Mouse (Mus musculus) megakaryocyte, embryonic 14.5 days (primary cell): ENCODE data around the gene Slc12a3. TPM values are rescaled to one million over a fixed set of nuclear protein-coding genes. Genes with fewer than 3 reads are reported as not detected.

Experiments used
- H3K27me3 ChIP-seq: replicated peaks from 2 replicates; pipeline ENCODE3; 2012; ENCODE audit warnings: inconsistent platforms
- H3K36me3 ChIP-seq: replicated peaks from 2 replicates; pipeline ENCODE3; 2012; ENCODE audit warnings: low read length, inconsistent platforms, mixed read lengths
- H3K4me1 ChIP-seq: 2 replicates; pipeline ENCODE4 v1.6.1; 2012; ENCODE audit warnings: inconsistent platforms
- H3K4me3 ChIP-seq: replicated peaks from 2 replicates; pipeline ENCODE3; 2012; ENCODE audit warnings: moderate library complexity, mild to moderate bottlenecking, inconsistent platforms
- H3K9me3 ChIP-seq: 2 replicates; pipeline ENCODE4 v1.6.1; 2012; ENCODE audit warnings: inconsistent platforms
- FLI1 ChIP-seq: IDR thresholded peaks from 2 replicates; pipeline ENCODE4 v1.6.1; 2012; ENCODE audit warnings: low read length, inconsistent platforms, mixed read lengths
- GATA1 ChIP-seq: IDR thresholded peaks from 3 replicates; pipeline ENCODE4 v1.6.1; 2012; ENCODE audit warnings: mixed read lengths, low read length, inconsistent platforms, borderline replicate concordance
- polyA plus RNA-seq: library from polyadenylated mRNA; stranded (reverse); fragments of >175 nt; gene quantifications from 2 replicates; pipeline ENCODE4 v1.2.3, GENCODE M21; 2012; ENCODE audit warnings: low replicate concordance; ENCODE audit not compliant: insufficient read depth

Gene Slc12a3
- not detected in 2 replicates for polyA plus RNA-seq

DNA sequence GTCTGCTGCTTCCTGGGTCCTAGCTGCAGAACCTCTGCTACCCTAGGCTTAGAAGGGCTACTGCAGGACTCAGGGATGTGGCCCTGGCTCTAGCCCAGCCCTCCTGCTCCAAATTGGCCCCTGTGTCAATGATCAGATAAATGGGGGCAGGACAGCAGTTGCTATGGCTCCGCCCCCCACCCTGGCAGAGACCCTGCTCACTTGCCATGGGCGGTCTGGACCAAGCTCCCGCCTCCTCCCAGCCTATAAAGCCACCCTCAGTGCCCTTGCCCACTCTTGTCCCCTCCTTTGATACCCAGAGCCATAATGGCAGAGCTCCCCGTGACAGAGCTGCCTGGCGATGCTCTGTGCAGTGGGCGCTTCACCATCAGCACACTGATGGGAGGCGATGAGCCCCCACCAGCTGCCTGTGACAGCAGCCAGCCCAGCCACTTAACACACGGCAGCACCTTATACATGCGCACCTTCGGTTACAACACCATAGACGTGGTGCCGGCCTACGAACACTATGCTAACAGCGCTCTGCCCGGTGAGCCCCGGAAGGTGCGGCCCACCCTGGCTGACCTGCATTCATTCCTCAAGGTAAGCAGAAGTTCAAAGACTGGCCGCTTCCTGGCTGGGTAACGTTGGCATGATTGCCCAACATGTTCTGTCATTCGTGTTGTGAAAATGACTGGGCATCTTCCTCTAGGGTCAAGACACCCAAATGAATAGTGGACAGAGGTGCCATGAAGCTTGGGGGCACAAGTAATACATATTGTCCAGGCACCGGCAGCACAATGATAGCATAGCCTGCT is at the start of gene Slc12a3:
TSS of gene Slc12a3 (plus strand) at position 270 of the 797 bp plus-strand sequence.
- TF ChIP-seq GATA1, result no peak
- TF ChIP-seq FLI1, result no peak

DNA sequence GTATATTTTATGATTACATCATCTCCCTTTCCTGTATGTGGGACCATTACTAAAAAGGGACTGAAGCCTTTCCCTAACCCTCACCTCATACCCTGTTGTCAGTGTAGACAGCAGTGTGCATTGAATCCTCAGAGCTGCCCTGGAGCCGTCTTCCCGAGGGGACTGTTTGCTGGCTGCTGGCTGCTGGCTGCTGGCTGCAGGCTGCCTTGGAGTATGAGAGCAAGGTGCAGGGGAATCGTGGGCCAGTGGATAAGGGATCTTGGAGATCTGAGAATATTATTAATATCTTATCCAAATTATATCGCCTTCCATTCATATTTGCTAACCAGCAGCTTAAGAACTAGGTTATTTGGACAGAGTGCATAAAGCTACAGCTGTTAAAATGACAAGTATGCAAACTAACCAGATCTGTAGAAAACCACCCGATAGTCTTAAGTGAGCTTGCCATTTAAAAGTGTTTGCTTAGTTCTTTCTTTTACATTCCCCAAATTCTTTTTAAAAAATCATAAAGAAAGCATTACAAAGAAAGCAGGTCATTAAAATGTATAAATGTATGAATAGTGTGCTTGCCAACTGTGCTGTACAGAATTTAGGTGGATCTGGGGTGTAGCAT is 48.9 kb upstream of the Slc12a3 start:
- Histone ChIP-seq H3K9me3 (no peaks in the 10 kb centered on the region), H3K27me3 (no peaks in the 10 kb centered on the region), H3K4me3 (no peak overlapping the region), H3K36me3 (peaks cover 8% of the 10 kb centered on the region), H3K4me1 (peaks cover 44% of the 10 kb centered on the region)
- no peak for TF ChIP-seq GATA1
- no peak for TF ChIP-seq FLI1

More for the DNA sequence above, at the start of gene Slc12a3:
- H3K27me3 ChIP-seq, result peaks cover 36% of the 10 kb centered on the region
- H3K36me3 ChIP-seq, result no peaks in the 10 kb centered on the region
- no peak within 1 kb of the TSS for H3K4me3 ChIP-seq
- H3K4me1 ChIP-seq, result peaks cover 59% of the 10 kb centered on the region
- H3K9me3 ChIP-seq, result no peaks in the 10 kb centered on the region

DNA sequence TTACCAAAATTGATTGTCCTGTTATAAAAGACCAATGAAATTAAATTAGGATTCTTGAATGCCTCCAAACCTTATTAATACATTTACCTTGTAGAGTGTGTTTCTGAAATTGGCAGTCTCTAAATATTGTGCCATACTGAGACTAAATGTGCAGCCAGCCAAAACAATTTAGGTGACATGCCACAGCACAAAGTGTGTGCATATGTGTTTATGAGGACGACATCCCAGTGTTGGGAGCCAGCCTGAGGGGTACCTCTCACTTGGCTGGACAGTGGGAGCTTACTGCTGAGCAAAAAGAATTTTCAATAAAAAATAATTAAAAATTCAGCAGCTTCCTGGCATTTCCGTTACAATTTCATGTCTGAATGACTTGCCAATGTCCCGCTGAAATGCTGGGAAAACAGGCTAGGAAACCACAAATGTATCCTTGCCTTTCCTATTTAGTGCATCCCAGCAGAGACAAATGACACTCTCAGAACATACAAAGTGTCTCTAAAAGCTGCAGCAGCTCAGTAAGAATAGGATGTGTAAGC is 46.5 kb upstream of the Slc12a3 start:
- Histone ChIP-seq H3K27me3 (no peaks in the 10 kb centered on the region), H3K9me3 (no peaks in the 10 kb centered on the region), H3K4me3 (no peak overlapping the region), H3K36me3 (peaks cover 13% of the 10 kb centered on the region), H3K4me1 (peaks cover 44% of the 10 kb centered on the region)
- TF ChIP-seq GATA1 (no peak), FLI1 (no peak)

DNA sequence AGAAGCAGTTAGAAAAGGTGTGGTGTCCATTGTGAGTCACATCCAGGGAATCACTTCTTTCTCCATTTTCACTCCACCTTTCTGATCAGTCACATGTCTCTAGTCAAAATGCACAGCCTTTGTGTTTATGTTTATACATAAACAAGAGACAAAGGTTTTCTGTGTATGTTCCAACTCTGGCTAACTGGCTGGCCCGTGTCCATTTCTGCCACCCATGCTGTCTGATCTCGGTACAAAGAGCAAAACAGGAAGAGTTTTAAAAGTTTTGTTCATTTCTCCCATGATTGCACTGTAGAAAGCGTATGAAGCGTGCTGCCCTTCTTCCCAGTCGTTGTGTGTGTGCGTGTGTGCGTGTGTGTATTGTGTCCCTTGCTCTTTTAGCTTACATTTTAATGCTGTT is 44.8 kb upstream of the Slc12a3 start:
- no peaks in the 10 kb centered on the region for H3K9me3 ChIP-seq
- H3K27me3 ChIP-seq, result no peaks in the 10 kb centered on the region
- TF ChIP-seq GATA1, result no peak
- TF ChIP-seq FLI1, result no peak
- no peak overlapping the region for H3K4me3 ChIP-seq
- peaks cover 20% of the 10 kb centered on the region for H3K36me3 ChIP-seq
- H3K4me1 ChIP-seq, result peaks cover 44% of the 10 kb centered on the region

DNA sequence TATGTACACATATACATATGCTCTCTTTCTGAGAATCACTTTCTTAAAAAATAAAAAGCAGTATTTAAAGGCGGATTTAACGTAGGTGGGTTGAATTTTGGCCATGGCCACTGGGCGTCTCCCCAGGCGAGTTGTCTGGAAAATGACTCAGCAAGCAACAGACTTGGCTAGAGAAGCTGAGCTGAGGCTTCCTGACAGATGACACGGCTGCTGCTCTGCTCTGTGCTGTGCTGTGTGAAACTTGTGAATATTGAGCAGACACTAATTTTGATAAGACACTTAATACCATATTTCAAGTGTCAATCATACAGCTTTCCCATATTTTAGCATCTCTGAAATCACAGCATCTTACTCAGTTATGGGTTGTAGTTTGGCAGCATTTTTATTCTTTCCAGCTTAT is 38.4 kb upstream of the Slc12a3 start:
- peaks cover 45% of the 10 kb centered on the region for H3K36me3 ChIP-seq
- H3K4me1 ChIP-seq, result peaks cover 62% of the 10 kb centered on the region
- no peak for TF ChIP-seq FLI1
- no peak for TF ChIP-seq GATA1
- no peak overlapping the region for H3K4me3 ChIP-seq
- H3K9me3 ChIP-seq, result no peaks in the 10 kb centered on the region
- no peaks in the 10 kb centered on the region for H3K27me3 ChIP-seq

DNA sequence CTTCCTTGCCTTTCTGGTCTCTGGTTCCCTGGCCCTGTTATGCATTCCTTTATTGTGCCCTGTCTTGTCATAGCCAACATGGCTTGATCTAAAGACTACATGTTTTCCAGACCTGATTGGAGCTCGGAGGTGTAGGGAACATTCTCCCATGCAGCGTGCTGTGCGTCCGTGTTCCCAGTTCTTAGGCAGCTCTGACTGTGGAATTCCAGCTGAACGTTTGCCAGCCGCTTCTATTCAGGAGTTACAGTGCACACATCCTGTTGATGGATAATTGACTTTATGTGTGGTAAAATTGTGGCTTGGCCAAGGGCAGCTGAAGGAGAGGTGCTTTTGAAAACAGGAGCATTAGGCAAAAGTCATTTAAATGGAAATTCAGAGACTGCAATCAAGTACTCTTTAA is 36.9 kb upstream of the Slc12a3 start:
- TF ChIP-seq GATA1 (no peak), FLI1 (no peak)
- peaks cover 48% of the 10 kb centered on the region for H3K36me3 ChIP-seq

DNA sequence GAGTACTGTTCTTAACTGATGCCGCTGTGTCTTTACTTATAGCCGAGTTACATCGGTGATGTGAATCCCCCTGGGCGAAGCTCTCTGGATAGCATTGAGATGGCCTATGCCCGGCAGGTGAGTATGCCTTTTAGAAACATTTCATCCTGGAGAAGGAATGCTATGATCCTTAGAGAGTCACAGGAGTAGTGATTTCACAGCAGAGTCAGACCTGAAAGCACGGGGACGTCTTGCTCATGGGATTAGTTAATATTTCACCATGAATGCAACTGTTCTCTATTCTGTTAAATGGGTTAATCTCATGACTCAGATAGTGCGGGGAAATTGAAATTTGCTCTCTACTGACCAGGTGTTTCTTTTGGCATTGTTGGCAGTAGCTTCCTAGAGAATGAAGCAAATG is 36.4 kb upstream of the Slc12a3 start:
- Histone ChIP-seq H3K27me3 (no peaks in the 10 kb centered on the region), H3K36me3 (peaks cover 50% of the 10 kb centered on the region)
- TF ChIP-seq FLI1 (no peak), GATA1 (no peak)

More for the DNA sequence above, 36.9 kb upstream of the Slc12a3 start:
- no peaks in the 10 kb centered on the region for H3K27me3 ChIP-seq
- H3K9me3 ChIP-seq, result no peaks in the 10 kb centered on the region
- peaks cover 70% of the 10 kb centered on the region for H3K4me1 ChIP-seq
- H3K4me3 ChIP-seq, result no peak overlapping the region

DNA sequence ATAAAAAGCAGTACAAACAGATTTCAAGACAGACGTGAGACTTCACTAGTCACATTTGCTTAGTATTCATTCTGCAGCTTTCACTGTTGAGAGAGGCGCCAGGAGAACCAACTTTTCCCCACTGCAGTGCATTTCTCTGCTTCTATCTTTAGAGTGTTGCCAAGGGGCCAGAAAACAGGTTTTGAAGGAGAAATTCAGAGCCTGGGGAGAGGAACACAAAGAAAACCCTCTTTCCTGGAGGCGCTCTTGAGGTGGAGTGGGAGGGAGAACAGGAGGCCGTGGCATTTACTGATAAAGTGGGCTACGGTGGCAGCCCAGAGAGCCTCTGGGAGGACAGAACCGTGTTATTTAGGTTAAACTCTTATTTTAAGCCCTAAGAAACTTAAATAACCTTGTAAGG is 33.3 kb upstream of the Slc12a3 start:
- peaks cover 56% of the 10 kb centered on the region for H3K36me3 ChIP-seq
- peak overlapping the region; percentile 28 for H3K4me3 ChIP-seq
- no peaks in the 10 kb centered on the region for H3K27me3 ChIP-seq
- H3K4me1 ChIP-seq, result peaks cover 79% of the 10 kb centered on the region
- TF ChIP-seq FLI1, result no peak
- no peak for TF ChIP-seq GATA1
- H3K9me3 ChIP-seq, result no peaks in the 10 kb centered on the region

More for the DNA sequence above, 36.4 kb upstream of the Slc12a3 start:
- Histone ChIP-seq H3K4me1 (peaks cover 76% of the 10 kb centered on the region), H3K4me3 (no peak overlapping the region), H3K9me3 (no peaks in the 10 kb centered on the region)

DNA sequence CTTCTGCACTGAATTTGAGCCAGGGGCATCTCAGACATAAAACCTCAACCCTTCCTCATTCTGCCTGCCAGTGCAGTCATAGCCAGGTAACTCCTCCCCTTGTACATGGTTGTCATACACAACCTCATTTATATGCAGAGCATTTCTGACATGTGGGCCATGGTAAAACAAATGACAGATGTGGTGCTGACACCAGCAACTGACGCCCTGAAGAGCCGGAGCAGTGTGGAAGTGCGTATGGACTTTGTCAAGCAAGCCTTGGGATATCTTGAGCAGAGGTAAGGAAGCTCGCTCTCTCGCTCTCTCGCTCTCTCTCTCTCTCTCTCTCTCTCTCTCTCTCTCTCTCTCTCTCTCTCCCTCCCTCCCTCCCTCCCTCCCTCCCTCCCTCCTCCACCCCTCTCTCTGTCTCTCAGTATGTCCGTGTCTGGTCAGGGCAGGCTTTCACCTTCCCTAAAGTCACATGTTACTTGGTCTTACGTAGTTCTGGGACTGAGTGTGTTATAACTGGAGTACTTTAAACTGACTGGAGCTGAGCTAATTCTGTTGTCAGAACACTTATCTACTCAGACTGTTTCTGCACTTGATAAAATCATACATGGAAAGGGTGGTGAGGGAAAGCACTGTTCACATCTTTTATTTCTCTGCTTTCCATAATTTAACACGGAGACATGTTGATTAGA is 32.5 kb upstream of the Slc12a3 start:
- H3K9me3 ChIP-seq, result no peaks in the 10 kb centered on the region
- TF ChIP-seq GATA1 (no peak), FLI1 (no peak)

More for the DNA sequence above, 32.5 kb upstream of the Slc12a3 start:
- Histone ChIP-seq H3K27me3 (no peaks in the 10 kb centered on the region), H3K4me1 (peaks cover 76% of the 10 kb centered on the region), H3K36me3 (peaks cover 64% of the 10 kb centered on the region), H3K4me3 (no peak overlapping the region)
